Comparison of ENCODE assay signal across 9 mouse cellular contexts in the genomic region with DNA sequence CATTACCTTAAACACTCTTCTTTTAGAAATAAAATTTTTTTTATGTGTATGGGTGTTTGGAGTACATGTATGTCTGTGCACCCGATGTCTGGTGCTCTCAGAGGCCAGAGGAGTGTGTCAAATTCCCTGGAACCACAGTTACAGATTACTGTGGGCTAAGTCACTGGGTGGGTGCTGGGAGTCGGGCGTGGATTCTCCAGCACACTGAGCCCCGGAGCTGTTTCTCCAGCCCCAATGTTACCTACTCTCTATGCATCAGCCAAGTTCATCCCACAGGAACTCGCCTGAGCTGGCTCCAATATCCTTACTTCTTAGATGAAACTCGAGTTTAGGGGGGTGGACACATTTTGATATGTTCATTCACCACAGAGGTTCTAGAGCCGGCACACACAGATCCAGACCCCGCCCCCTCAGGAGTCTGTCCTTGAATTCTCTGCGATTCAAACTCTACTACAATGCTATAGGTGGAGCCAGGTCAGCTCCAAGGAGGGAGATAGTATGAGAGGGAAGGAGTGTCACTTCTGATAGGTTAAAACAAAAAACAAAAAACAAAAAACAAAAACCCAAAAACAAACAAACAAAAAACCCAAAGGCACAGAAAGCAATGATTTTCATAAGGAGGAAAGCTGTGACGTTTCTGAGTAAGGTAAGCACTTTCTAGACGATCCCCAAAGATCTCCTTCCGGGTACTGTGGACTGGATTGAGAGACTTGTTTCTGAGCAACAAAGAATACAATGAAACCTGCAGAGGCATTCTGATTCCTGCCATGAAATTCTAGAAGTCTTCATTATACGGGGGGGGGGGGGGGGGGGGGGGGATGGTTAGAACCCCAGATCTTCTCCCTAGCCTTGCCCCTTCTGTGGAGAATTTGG. TPM values are rescaled to one million over a fixed set of nuclear protein-coding genes. Genes with fewer than 3 reads are reported as not detected.
DNase-seq lines count a peak whose midpoint lies in the region; ATAC-seq and TF ChIP-seq lines count a peak whose summit lies in the region.
"Had no signal": no experiment of that assay in that cellular context is flagged by ENCODE, and none has a peak within 500 bp of the region (broad histone marks: within the 10 kb centered on the region; RNA-seq: fewer than 3 reads in every experiment).

No protein-coding gene starts in this region.

- H3K27me3 ChIP-seq in heart, embryonic 13.5 days (replicated peaks): no peaks in the 10 kb centered on the region
- H3K27me3 ChIP-seq in E14TG2a.4 (ENCODE audit: insufficient read depth, low read length): no peaks in the 10 kb centered on the region
- H3K27me3 ChIP-seq in embryonic facial prominence, embryonic 15.5 days: no peaks in the 10 kb centered on the region
- no peaks in the 10 kb centered on the region for H3K27me3 ChIP-seq in midbrain, embryonic 10.5 days (ENCODE audit: low read depth, poor library complexity, severe bottlenecking)

- WGBS in heart, embryonic 13.5 days: 38% methylated on average over 13 of the region's 13 CpGs
- WGBS in embryonic facial prominence, embryonic 15.5 days: 34% methylated on average over 13 of the region's 13 CpGs
- WGBS in midbrain, embryonic 10.5 days: 42% methylated on average over 13 of the region's 13 CpGs

- TF ChIP-seq CTCF in E14TG2a.4 (conservative IDR thresholded peaks at IDR 0.05; ENCODE audit: low read length): no peak

- no peaks in the 10 kb centered on the region for H3K36me3 ChIP-seq in heart, embryonic 13.5 days
- H3K36me3 ChIP-seq in E14TG2a.4 (ENCODE audit: insufficient read depth, low read length): no peaks in the 10 kb centered on the region
- H3K36me3 ChIP-seq in embryonic facial prominence, embryonic 15.5 days: no peaks in the 10 kb centered on the region
- H3K36me3 ChIP-seq in midbrain, embryonic 10.5 days: no peaks in the 10 kb centered on the region

- peak overlapping the region; percentile 20 for H3K4me3 ChIP-seq in heart, embryonic 13.5 days
- H3K4me3 ChIP-seq in E14TG2a.4 (replicated peaks; ENCODE audit: low read length): peak overlapping the region; percentile 53
- no peak overlapping the region for H3K4me3 ChIP-seq in embryonic facial prominence, embryonic 15.5 days (replicated peaks)
- peak overlapping the region; percentile 14; the same call in 1 of the 2 replicates for H3K4me3 ChIP-seq in midbrain, embryonic 10.5 days

- peaks cover 23% of the 10 kb centered on the region for H3K4me1 ChIP-seq in heart, embryonic 13.5 days
- H3K4me1 ChIP-seq in E14TG2a.4 (replicated peaks; ENCODE audit: low read depth, low read length): peaks cover 33% of the 10 kb centered on the region
- H3K4me1 ChIP-seq in embryonic facial prominence, embryonic 15.5 days: peaks cover 5% of the 10 kb centered on the region; the same call in 1 of the 2 replicates
- H3K4me1 ChIP-seq in midbrain, embryonic 10.5 days: peaks cover 15% of the 10 kb centered on the region

- H3K4me2 ChIP-seq in heart, embryonic 13.5 days: peak overlapping the region; percentile 47
- H3K4me2 ChIP-seq in embryonic facial prominence, embryonic 15.5 days (replicated peaks): peak overlapping the region; percentile 28

- H3K27ac ChIP-seq in heart, embryonic 13.5 days (replicated peaks): no peak overlapping the region
- no peak overlapping the region for H3K27ac ChIP-seq in embryonic facial prominence, embryonic 15.5 days (replicated peaks)
- peak overlapping the region; percentile 59; the same call in 1 of the 2 replicates for H3K27ac ChIP-seq in midbrain, embryonic 10.5 days (replicated peaks)

- ATAC-seq in heart, embryonic 13.5 days (ENCODE audit: extremely low read depth, insufficient number of reproducible peaks, low FRiP score, low TSS enrichment): no peak
- 0 out of 2 replicates have a peak, but pooled peaks have one; percentile 39 for ATAC-seq in embryonic facial prominence, embryonic 15.5 days (ENCODE audit: insufficient number of reproducible peaks, low FRiP score, low TSS enrichment, low read depth)
- ATAC-seq: forebrain, postnatal 0 days had no signal

- intact Hi-C loops in heart, postnatal 36 days (cut with DNase I): no loop called here

- H3K9me3 ChIP-seq in heart, embryonic 13.5 days: no peaks in the 10 kb centered on the region
- no peaks in the 10 kb centered on the region for H3K9me3 ChIP-seq in E14TG2a.4 (ENCODE audit: low read length)
- no peaks in the 10 kb centered on the region for H3K9me3 ChIP-seq in embryonic facial prominence, embryonic 15.5 days (replicated peaks)
- no peaks in the 10 kb centered on the region for H3K9me3 ChIP-seq in midbrain, embryonic 10.5 days (replicated peaks)

- no peak for DNase-seq in heart, postnatal 36 days
- no peak for DNase-seq in midbrain, embryonic 10.5 days (ENCODE audit: low spot score)
- no peak for DNase-seq in layer of hippocampus, adult 9-10 months (ENCODE audit: low spot score)
- no peak for DNase-seq in cerebellum, postnatal 4 days (ENCODE audit: low spot score in 2 of 2)
- DNase-seq in layer of hippocampus, adult 11-12 months (ENCODE audit: low spot score): no peak

- peak overlapping the region; percentile 11 for H3K9ac ChIP-seq in heart, embryonic 13.5 days
- H3K9ac ChIP-seq in embryonic facial prominence, embryonic 15.5 days: no peak overlapping the region
- H3K9ac ChIP-seq: forebrain, postnatal 0 days had no signal

RNA-seq across cellular contexts. Expression of gene Frs2, which starts 25.5 kb away (rescaled TPM):
- polyA plus RNA-seq in heart, embryonic 13.5 days (2015; fragmentation: Nextera tagmentation; extraction: Ambion mirVana): 14.7 and 16.2 TPM in 2 replicates
- 10 to 100 TPM; 16.2 to 17.7 TPM for total RNA-seq in heart, postnatal 36 days (2021)
- 21.7 and 22.2 TPM in 2 replicates for polyA plus RNA-seq in embryonic facial prominence, embryonic 15.5 days (2015; fragmentation: Nextera tagmentation; extraction: Ambion mirVana)
- polyA plus RNA-seq in midbrain, embryonic 10.5 days (2016; fragmentation: Nextera tagmentation; extraction: Ambion mirVana): 16.0 and 21.1 TPM in 2 replicates

RNA-seq across cellular contexts. Expression of gene Yeats4, which starts 50.5 kb away (rescaled TPM):
- 46.6 and 54.1 TPM in 2 replicates for polyA plus RNA-seq in heart, embryonic 13.5 days (2015; fragmentation: Nextera tagmentation; extraction: Ambion mirVana)
- 10 to 100 TPM; 28.3 to 28.8 TPM for total RNA-seq in heart, postnatal 36 days (2021)
- polyA plus RNA-seq in embryonic facial prominence, embryonic 15.5 days (2015; fragmentation: Nextera tagmentation; extraction: Ambion mirVana): 56.3 and 56.6 TPM in 2 replicates
- polyA plus RNA-seq in midbrain, embryonic 10.5 days (2016; fragmentation: Nextera tagmentation; extraction: Ambion mirVana): 124 and 130 TPM in 2 replicates
